Mouse (Mus musculus) forelimb bud, embryonic 11.5 days (tissue): ENCODE measurements around the gene Pold3.
A peak's percentile ranks its signal among the peaks of the same experiment; 100 is the strongest.
"Not testable (repeated sequence)": the region's sequence is repeated elsewhere in the genome, so short reads cannot be mapped to it uniquely, and the experiment has no call there.

ENCODE experiments used
- DNase-seq: peaks from one replicate; pipeline ENCODE4 v3.0.0-alpha.2; 2012; ENCODE audit warnings: low read depth, low spot score

Gene Pold3

GRCm38 (mm10) chr7:100111506-100111905 lies 9.9 kb downstream of the Pold3 start:
- DNase-seq = no peak

DNA sequence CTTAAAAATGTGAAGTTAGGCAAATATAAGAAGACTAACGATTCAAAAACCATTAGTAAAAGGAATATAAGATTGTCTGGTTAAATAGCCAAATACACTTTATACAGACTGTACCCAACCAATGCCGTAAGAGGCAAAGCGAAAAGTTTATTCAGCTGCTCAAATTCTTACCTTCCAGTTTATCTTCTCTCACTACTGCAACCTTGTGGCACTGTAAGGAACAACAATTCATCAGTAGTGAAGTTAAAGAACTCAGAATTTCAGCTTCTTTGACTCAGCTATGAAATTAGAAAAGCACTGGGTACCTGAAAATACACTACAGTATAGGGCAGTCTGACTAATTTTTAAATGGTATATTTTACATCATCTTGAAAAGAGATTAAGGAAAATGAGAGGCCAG lies 13.0 kb downstream of the Pold3 start:
- peak; percentile 18 for DNase-seq

DNA sequence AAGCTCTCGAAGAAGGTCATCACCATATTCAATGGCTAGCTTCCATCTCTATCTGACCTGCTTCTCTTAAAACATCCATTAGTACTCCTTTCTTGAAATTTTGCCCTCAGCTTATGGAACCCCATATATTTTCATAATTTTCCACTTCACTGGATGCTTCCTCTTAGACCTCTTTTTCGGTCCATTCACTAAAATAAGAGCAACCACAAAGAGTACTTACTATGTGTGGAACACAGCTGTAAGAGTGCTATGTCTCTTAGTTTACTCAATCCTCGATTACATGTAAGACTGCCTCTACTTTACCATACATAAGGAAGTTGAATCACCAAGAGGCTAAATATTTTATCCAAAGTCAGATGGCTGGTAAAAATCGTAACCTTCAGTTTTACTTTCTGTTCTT lies 16.7 kb downstream of the Pold3 start:
- DNase-seq = no peak

- no peak for DNase-seq
These were observed 21.3 kb downstream of the Pold3 start for GRCm38 (mm10) chr7:100100031-100100595.

DNA sequence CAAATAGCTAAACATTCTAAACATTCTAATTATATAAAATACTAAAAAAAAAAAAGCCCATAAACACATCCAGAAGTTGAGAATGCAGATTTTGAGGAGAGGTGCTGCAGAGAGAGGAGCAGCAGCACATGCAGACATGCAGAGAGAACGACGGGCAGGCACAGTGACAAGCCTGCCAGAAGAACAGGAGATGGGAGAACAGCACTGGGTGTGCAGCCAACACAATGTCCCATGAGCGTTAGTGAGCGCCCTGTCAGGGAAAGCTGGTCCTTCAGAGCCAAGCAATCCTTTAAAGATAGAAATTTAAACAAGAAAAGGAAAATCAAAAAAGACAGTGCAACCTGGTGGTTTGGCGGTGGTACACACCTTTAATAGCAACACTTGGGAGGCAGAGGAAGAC lies 34.5 kb downstream of the Pold3 start:
- no peak for DNase-seq

DNA sequence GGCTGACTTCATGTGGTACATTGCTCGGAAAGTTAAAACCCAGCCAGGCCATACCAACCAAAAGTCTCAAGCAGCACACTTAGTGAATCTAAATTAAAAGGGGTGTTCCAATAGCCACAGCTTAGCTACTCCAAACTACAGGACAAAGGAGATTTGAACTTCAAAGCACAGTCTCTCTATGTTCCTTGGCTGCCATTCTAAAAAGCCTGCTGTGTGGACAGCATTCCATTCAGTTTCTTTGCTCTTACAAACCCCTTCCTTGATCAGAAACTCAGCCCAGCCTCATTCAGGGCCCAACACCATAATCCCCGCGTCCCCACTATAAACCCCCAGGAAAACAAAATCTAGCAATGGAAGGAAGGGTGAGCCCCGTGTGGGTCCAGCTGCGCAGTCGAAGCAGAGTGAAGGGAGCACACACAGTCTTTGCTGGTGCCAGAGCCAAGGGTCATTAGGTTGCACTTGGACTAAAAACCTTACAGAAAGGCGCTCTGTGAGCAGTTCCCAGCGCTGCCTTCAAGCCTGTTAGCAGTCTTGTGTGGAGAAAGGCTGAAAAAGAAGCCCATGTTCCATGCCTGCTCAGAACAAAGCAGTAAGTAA lies 35.1 kb downstream of the Pold3 start:
- no peak for DNase-seq

DNA sequence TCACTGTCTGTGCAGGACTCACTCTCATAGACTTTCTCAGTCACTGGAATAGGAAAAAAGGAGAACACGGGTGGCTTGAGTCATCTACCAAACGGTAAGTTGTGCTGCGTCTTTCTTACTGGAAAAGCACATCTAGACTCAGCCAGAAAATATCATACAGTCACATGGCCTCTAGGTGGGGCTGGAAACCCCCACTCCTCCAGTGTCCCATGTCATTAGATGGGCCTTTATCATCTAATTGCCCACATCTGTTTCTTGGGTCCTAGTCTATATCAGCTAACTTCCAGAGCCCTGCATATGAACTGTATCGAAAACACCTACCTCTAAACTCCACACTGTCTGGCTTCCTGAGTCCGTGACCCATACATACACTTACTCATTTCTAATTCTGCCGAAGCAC lies 37.6 kb downstream of the Pold3 start:
- no peak for DNase-seq

- DNase-seq = no peak
These were observed 38.5 kb downstream of the Pold3 start for GRCm38 (mm10) chr7:100082836-100083235.

DNA sequence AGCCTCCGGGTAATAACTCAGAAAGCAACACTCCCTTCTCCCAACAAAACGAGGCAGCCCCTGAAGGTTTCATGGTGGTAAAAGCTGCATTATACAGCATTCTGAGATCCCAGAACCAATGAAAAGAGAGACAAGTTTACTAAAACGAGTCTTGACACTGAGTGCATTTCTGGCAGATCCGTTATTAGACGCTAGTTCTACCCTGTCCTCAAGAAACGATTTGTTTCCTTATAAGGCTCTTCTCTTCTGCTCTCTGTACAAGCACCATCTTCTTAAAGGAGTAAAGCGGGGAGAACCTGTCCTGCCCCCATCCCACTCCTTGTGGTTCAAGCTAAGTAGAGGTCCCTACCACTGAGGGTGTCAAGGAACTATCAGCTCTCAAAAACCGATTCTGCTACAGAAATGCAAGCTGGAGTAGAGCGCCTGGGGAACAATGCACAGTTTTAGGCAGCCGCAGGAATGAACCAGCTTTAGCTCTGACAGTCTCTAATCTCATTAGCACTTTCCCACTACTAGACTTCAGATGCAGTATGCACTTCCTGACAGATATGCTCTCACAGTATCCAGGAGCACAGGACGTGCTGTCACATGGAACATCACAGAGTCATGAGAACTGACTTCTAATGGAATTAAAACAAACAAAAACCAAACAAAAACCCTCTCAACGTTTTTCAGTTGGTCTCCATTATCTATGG lies 41.1 kb downstream of the Pold3 start:
- no peak for DNase-seq

DNA sequence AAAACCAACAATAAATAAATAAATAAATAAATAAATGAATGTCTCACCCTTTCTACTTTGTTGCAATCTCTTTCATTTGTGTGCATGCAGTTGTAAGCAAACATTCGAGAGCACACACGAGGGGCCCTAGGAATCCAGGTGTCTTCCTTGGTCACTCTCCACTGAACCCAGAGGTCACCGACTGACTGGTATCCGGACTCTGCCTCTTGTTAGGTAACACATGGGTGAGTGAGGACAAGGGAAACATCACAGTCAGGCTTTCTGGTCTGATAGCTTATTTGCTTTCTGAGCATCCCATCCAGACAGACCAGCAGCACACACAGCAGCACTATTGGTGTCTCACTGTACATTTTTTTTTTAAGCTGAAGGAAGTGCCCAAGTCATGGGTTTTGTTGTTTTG lies 44.3 kb downstream of the Pold3 start:
- DNase-seq = no peak

DNA sequence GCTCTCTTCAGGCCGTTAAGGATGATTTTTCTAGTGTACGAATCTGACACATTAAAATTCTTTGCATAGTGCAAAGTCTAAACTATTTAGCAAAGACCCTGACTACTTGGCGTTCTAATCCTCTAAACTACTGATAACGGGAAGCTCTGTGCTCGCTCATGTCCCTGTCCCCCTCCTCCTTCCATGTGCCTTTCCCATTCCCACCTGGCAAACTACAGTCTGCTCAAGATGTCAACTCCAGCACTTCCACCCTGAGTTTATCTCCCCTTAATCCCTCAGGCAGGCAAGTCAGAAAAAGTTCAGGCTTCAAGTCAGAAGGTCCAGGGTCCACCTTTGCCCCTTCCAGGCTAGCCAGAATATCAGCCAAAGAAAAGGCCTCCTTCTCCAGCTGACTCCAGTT lies 45.1 kb downstream of the Pold3 start:
- no peak for DNase-seq

- DNase-seq = no peak
These were observed 47.4 kb downstream of the Pold3 start for GRCm38 (mm10) chr7:100073959-100074358.

DNA sequence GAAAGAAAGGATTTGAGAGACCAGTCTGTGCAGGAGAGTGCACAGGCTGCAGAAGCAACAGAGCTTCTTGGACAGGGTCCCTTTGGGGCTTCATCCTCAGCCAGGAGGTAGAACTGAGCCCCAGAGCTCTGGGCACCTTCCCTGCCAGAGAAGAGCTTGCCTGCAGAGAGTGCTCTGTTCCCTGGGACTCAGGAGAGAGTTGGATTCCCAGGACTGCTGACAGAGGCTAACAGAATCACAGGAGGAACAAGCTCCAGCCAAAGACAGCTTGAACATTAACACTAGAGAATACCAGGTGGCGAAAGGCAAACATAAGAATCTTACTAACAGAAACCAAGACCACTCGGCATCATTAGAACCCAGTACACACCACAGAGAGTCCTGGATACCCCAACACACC lies 68.4 kb downstream of the Pold3 start:
- DNase-seq = not testable (repeated sequence)

DNA sequence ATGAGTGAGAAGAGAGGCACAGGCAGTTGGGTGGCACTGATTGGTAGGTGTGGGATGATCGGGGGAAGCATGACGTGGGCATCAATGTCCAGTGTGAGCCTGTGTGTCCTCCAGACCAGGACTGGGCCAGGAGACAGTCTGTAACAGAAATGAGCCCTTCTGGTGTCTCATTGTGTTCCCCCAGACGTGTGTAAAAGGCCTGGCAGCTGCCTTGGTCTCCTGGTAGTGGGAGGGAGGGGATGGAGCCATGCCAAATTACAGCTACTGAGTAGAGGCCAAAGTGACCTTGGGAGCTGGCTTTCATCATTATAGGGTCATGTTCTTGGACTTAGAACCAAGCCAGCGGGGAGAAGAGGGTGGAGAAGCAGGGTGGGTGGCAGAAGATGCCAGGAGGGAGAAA lies 69.5 kb downstream of the Pold3 start:
- DNase-seq = no peak

- DNase-seq = no peak
These were observed 74.9 kb downstream of the Pold3 start for GRCm38 (mm10) chr7:100046486-100046885.

DNA sequence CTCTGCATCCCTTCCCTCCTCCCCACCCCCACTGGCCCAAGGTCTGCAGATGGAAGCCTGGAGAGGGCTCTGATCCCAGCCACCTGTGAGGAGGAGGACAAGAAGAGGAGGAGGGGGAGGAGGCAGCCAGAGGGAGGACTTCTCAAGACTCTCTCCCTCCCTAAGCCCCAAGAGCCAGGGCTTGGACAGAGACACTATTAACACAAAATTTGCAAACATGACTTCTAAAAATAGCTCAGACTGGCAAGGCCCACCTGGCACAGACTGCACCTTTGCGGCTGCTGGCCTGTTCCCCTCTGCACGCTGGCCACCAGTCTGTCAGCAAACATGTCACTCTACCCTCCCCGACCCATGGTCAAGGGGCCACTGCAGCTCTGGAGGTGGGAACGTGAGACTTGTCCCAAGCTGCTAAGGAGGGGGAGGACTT lies 77.7 kb downstream of the Pold3 start:
- DNase-seq = no peak

DNA sequence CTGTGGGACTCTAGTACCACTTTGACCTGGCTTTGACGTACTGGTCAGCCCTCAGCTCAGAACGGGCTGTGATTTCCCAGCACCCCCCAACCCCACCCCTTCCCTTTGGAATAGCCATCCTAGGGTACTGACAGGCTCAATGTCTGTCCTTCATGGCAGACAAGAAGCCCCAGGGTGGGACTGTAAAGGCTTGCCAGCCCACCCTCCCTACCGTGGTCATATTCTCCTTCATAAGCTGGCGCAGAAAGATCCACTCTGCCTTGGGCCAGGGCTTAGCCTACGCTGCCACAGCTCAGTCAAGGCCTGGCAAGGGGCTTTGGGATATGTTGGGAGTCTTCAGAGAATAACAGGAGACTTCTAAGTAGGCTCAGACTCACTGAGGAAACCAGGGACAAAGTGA lies 78.3 kb downstream of the Pold3 start:
- no peak for DNase-seq

- DNase-seq = peak; percentile 48
These were observed 79.2 kb downstream of the Pold3 start for GRCm38 (mm10) chr7:100042120-100042519.

DNA sequence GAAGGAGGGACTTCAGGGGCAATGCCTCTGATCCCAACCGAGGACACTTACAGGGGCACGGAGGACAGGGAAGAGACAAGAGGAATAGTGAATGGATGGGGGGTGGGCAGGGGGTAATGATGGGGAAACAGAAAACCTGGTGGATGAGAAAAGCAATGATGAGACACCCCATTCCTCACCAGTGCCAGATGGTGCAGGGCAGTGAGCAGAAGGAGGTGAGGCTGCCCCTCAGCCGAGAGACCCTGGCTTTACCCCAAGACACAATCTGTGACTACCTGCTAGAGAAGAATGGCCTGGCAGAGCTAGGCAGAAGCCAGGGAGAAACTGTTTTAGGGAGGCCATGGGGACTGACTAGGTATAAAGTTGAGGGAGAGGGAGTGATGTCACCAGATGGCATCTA lies 84.9 kb downstream of the Pold3 start:
- DNase-seq = no peak

DNA sequence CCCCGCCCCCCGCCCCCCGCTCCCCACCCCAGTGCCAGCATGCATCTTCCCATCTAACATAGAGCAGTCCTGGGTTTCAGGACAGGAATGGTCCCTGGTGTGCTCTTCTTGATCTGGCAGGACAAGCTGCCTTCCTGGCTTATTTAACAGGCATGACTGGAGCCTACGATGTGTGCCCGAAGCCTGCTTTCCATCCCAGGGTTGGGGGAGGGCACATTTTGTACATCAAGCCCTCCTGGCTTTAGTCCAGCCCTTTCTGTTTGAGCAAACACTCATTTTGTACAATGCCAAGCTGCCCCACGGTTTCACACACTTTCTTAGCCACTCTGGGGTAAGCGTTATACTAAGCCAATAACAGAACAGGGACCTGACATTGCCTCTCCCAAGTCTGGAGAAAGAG lies 85.3 kb downstream of the Pold3 start:
- no peak for DNase-seq

- DNase-seq = no peak
These were observed 86.4 kb downstream of the Pold3 start for GRCm38 (mm10) chr7:100034815-100035463.

DNA sequence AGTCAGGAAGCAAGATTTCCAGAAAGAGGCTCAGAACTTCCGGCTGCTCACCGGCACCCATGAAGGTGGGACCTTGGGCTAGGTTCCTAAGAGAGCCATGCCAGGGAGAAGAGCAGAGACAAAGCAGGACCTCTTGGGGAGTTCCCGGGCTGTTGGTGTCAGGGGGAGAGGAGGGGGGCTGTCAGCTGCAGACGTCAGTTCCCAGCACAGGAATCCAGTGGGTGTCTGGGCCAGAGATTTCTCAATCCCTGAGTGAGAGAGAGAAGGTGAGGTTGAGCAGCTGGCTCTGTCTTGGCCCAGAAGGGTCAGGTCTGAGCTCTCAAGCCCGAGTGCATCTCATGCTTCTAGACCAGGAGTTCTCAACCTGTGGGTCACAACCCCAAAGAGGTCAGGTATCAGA lies 87.7 kb downstream of the Pold3 start:
- no peak for DNase-seq
